Mouse (Mus musculus) intestine, postnatal 0 days (tissue): ENCODE results near the gene Msi2. TPM values are rescaled to one million over a fixed set of nuclear protein-coding genes. Genes with fewer than 3 reads are reported as not detected.

Source experiments
- ATAC-seq: fragments of 200-750 bp; cut with Nextera tagmentation; 2 replicates; pipeline ENCODE4 v1.8.0; 2017; ENCODE audit warnings: mild to moderate bottlenecking, moderate TSS enrichment, moderate library complexity
- H3K27ac ChIP-seq: fragments of 300-500 bp; sonication (generic); 2 replicates; pipeline ENCODE4 v1.5.1; 2014; ENCODE audit warnings: mild to moderate bottlenecking, low read depth, low read length, moderate library complexity
- H3K27me3 ChIP-seq: fragments of 300-500 bp; sonication (generic); replicated peaks from 2 replicates; pipeline ENCODE4 v1.6.1; 2014; ENCODE audit warnings: low read length, mixed read lengths; ENCODE audit not compliant: control insufficient read depth, insufficient read depth
- H3K36me3 ChIP-seq: fragments of 300-500 bp; sonication (generic); 2 replicates; pipeline ENCODE4 v1.6.1; 2014; ENCODE audit warnings: mild to moderate bottlenecking, moderate library complexity; ENCODE audit not compliant: control insufficient read depth, insufficient read depth
- H3K4me1 ChIP-seq: fragments of 300-500 bp; sonication (generic); replicated peaks from 2 replicates; pipeline ENCODE4 v1.6.1; 2014; ENCODE audit warnings: antibody characterized with exemption, low read length, mixed read lengths; ENCODE audit not compliant: control insufficient read depth, insufficient read depth
- H3K4me2 ChIP-seq: fragments of 300-500 bp; sonication (generic); replicated peaks from 2 replicates; pipeline ENCODE4 v1.6.1; 2014; ENCODE audit warnings: low read depth, mild to moderate bottlenecking, moderate library complexity
- H3K4me3 ChIP-seq: fragments of 300-500 bp; sonication (generic); 2 replicates; pipeline ENCODE4 v1.5.1; 2014; ENCODE audit warnings: low read depth, low read length
- H3K9ac ChIP-seq: fragments of 300-500 bp; sonication (generic); 2 replicates; pipeline ENCODE4 v1.6.1; 2014; ENCODE audit warnings: mild to moderate bottlenecking, low read depth, low read length
- H3K9me3 ChIP-seq: fragments of 300-500 bp; sonication (generic); 2 replicates; pipeline ENCODE4 v1.6.1; 2016; ENCODE audit warnings: mixed run types; ENCODE audit not compliant: control insufficient read depth
- CTCF ChIP-seq: sonication (generic); IDR thresholded peaks from 2 replicates; pipeline ENCODE4 v1.5.1; 2016; ENCODE audit warnings: low read depth, mild to moderate bottlenecking, control low read depth, antibody characterized with exemption, moderate library complexity
- WGBS: fragments of 180-500 bp; shearing (Covaris S2); extraction: QIAGEN DNeasy Blood & Tissue Kit; methylation state at CpG from one replicate; pipeline ENCODE4 v1.1.7; 2014; 5-methylcytosine and 5-hydroxymethylcytosine counted together
- polyA plus RNA-seq: library from polyadenylated mRNA; unstranded; fragments of >200 nt; fragmentation: Nextera tagmentation; extraction: Ambion mirVana; gene quantifications from 2 replicates; pipeline ENCODE4 v1.2.1, GENCODE M21; 2015

Gene Msi2
- polyA plus RNA-seq, 1 experiment from 2014 or later, result 7.5 TPM

DNA sequence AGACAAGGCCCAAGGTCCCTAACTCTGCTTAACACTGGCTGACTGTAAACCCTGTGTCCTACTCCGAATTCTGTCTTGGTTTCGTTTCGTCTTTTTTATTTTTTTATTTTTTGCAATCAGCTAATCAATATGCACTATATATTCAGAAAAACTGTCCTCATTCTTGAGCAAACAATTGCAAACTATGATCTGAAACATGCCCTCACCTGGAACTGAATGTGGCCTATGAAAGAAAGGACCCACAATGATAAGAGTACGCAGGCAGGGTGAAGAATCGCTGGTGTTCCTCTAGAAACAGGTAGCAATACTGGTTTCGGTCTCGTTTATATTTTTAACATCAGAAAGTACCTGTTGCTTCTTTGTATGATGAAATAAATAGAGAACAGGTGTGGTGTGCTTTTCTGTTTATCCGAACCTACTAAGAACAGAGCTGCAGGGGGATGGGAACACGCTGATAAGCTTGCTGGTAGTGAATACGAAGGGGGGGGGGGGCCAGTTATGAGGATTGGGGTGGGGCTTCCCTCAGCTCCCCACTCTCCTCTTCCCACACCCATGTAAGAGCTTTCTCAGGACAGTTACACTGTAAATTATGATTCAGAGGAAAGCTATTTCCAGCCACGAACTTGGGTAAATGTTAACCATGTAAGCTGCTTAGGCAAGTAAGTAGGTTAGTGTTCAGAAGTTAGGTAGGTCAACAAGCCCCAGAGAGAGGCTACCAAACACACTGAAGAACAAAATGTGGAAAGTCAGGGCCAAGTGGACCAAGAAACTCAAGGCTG is 103.6 kb downstream of the Msi2 start:
- H3K36me3 ChIP-seq, result no peaks in the 10 kb centered on the region
- TF ChIP-seq CTCF, result no peak
- no peak for ATAC-seq
- no peak overlapping the region for H3K9ac ChIP-seq
- 52% methylated on average over 11 of the region's 11 CpGs for WGBS
- H3K4me1 ChIP-seq, result peaks cover 15% of the 10 kb centered on the region; the same call in 1 of the 2 replicates
- peak overlapping the region; percentile 30; the same call in 1 of the 2 replicates for H3K27ac ChIP-seq
- H3K9me3 ChIP-seq, result no peaks in the 10 kb centered on the region
- no peaks in the 10 kb centered on the region for H3K27me3 ChIP-seq
- no peak overlapping the region for H3K4me3 ChIP-seq
- H3K4me2 ChIP-seq, result no peak overlapping the region; the same call in 1 of the 2 replicates

DNA sequence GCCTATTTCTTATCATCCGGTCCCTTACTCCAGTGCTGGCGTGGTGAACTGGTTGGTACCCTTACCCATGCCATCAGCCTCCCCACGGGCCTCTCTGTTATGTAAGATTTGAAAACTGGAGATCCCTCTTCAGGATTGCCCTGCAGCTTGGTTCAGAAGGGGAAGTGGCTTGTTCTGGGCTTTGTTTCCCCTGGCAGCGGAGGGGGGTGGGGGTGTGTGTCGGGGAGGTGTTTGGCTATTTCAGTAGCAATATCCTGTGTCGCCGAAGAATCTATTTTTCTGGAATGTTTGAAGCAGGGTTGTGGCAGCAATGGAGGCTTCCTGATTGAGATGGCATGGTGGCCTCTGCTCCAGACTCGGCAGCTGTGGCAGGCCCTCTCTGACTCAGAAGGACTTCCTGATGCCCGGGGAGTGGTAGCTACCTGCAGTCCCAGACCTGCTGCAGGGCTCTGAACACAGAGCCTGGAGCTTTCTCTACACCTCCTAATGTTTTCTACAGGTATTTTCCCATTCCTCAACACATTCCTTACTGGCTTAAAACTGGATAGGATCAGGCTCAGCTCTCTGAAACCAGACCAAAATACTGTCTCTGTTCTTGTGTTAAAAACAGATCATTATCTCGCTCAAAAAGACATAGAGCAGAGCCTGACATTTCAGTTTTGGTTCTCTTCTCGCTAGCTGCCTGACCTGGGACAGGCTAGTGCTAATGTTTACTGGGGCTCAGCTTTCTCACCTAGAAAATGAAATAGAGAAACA is 104.4 kb downstream of the Msi2 start:
- peaks cover 14% of the 10 kb centered on the region; the same call in 1 of the 2 replicates for H3K4me1 ChIP-seq
- H3K9me3 ChIP-seq, result no peaks in the 10 kb centered on the region
- TF ChIP-seq CTCF, result no peak
- no peak overlapping the region for H3K4me2 ChIP-seq
- no peak overlapping the region for H3K9ac ChIP-seq
- no peak overlapping the region for H3K4me3 ChIP-seq
- H3K36me3 ChIP-seq, result no peaks in the 10 kb centered on the region
- ATAC-seq, result no peak
- no peaks in the 10 kb centered on the region for H3K27me3 ChIP-seq
- 33% methylated on average over 11 of the region's 11 CpGs for WGBS
- peak overlapping the region; percentile 30; the same call in 1 of the 2 replicates for H3K27ac ChIP-seq

DNA sequence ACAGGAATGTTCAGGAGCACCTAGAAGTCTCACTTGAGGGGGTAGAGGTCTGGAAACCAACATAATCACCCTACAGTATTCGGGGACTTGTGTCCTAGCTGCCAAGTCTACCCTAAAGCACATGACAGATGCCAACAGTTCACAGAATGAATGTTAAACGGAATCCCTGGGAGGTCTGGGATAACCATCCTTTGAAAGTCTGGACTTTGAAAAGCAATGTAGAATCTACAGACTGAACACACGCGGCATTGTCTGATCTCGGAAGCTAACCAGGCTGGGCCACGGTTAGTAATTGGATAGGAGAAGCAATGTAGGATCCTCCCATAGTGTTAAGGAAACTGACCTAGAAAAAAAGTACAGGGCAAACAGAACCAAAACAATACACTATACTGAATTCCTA is 105.3 kb downstream of the Msi2 start:
- no peak overlapping the region for H3K27ac ChIP-seq

DNA sequence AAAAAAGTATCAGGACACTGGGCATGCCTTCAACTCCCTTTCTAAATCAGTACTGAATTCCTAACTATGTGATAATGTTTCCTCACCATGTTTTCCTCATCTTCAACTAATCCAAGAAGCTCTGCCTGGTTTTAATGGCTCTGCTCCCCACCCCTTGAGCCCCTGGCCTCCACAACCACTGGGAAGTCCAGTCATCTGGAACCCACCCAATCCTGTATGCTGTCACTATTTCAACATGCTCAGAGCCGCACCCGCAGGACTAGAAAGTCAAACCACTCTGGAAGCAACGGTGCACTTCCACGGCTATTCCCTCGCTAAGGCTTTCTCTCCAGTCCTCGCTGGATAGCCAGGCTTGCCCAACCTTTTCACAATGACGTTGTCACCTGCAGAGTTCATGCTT is 106.2 kb downstream of the Msi2 start:
- Histone ChIP-seq H3K36me3 (no peaks in the 10 kb centered on the region), H3K9ac (no peak overlapping the region), H3K27me3 (no peaks in the 10 kb centered on the region), H3K9me3 (no peaks in the 10 kb centered on the region), H3K4me2 (no peak overlapping the region), H3K27ac (no peak overlapping the region), H3K4me3 (no peak overlapping the region), H3K4me1 (peaks cover 8% of the 10 kb centered on the region; the same call in 1 of the 2 replicates)
- ATAC-seq, result no peak
- 84% methylated on average over 7 of the region's 7 CpGs for WGBS
- no peak for TF ChIP-seq CTCF

More for the DNA sequence above, 105.3 kb downstream of the Msi2 start:
- no peaks in the 10 kb centered on the region for H3K36me3 ChIP-seq
- no peak for ATAC-seq
- no peak overlapping the region for H3K4me3 ChIP-seq
- TF ChIP-seq CTCF, result no peak
- no peak overlapping the region for H3K4me2 ChIP-seq
- no peak overlapping the region for H3K9ac ChIP-seq
- peaks cover 11% of the 10 kb centered on the region; the same call in 1 of the 2 replicates for H3K4me1 ChIP-seq
- H3K27me3 ChIP-seq, result no peaks in the 10 kb centered on the region
- no peaks in the 10 kb centered on the region for H3K9me3 ChIP-seq
- WGBS, result 58% methylated on average over 6 of the region's 6 CpGs

DNA sequence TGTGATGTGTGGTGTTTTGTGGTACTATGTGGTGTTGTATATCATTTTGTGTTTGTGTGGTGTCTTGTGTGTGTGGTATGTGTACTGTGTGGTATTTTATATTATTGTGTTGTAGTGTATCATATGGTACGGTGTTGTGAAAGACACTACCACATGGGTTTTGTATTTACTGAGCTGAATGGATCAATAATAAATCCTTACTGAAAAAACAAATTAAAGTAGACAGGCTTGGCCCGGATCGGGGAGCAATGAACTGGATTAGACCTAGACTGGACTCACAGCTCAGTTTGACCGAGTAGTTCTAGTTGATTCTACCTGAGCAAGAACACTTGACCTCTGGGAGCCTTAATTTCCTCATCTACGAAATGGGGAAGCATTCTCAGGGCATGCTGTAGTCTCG is 107.5 kb downstream of the Msi2 start:
- H3K9ac ChIP-seq, result no peak overlapping the region
- H3K4me2 ChIP-seq, result no peak overlapping the region
- H3K36me3 ChIP-seq, result no peaks in the 10 kb centered on the region
- H3K4me1 ChIP-seq, result peaks cover 8% of the 10 kb centered on the region; the same call in 1 of the 2 replicates
- TF ChIP-seq CTCF, result no peak
- no peak overlapping the region for H3K4me3 ChIP-seq
- H3K9me3 ChIP-seq, result no peaks in the 10 kb centered on the region
- H3K27me3 ChIP-seq, result no peaks in the 10 kb centered on the region
- 89% methylated on average over 6 of the region's 6 CpGs for WGBS
- no peak overlapping the region for H3K27ac ChIP-seq
- no peak for ATAC-seq

DNA sequence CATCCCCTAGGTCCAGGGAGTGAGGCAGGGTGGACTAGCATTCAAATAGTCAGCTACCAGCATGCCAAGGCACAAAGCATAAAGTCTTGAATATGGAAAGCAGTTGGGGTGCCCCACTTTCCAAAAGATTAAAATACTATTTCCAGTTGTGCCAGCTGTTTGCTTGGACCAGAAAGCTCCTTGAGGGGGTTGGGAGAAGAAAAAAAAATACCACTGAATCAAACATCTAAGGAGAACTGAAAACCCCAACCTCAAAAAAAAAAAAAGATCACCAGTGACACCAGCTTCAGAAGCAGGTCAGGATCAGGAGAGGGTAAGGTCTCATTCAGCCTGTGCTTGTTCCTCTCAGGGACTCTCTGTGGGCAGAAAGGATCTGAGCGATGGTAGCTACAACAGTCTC is 108.2 kb downstream of the Msi2 start:
- no peak overlapping the region for H3K4me3 ChIP-seq
- peaks cover 8% of the 10 kb centered on the region; the same call in 1 of the 2 replicates for H3K4me1 ChIP-seq
- H3K4me2 ChIP-seq, result no peak overlapping the region
- 97% methylated on average over 1 of the region's 1 CpGs for WGBS
- no peak for TF ChIP-seq CTCF
- no peaks in the 10 kb centered on the region for H3K9me3 ChIP-seq
- H3K27ac ChIP-seq, result no peak overlapping the region
- no peaks in the 10 kb centered on the region for H3K27me3 ChIP-seq
- H3K9ac ChIP-seq, result no peak overlapping the region
- ATAC-seq, result no peak
- H3K36me3 ChIP-seq, result no peaks in the 10 kb centered on the region
